In genomic region chr12:66443340-66443739, GRCm38 (mm10) we compare ENCODE assay signal across 18 mouse cellular contexts.
"Had no signal": no experiment of that assay in that cellular context is flagged by ENCODE, and none has a peak within 500 bp of the region (broad histone marks: within the 10 kb centered on the region; RNA-seq: fewer than 3 reads in every experiment).

No protein-coding gene starts in this region.

- DNase-seq: lung, embryonic 14.5 days; lung, postnatal 10 days; lung, postnatal 4 days; midbrain, embryonic 14.5 days; retina, postnatal 1 day; right cerebral cortex, adult 18-20 months; right cerebral cortex, postnatal 25 days; right cerebral cortex, postnatal 4 days; spleen, adult 18-20 months; thymus, adult 18-20 months; thymus, postnatal 14 days; thymus, postnatal 36 days had no signal

- H3K4me3 ChIP-seq: midbrain, embryonic 10.5 days; midbrain, embryonic 12.5 days; myocyte; neural tube, embryonic 13.5 days; neural tube, embryonic 15.5 days had no signal

- H3K36me3 ChIP-seq: midbrain, embryonic 10.5 days; midbrain, embryonic 12.5 days; neural tube, embryonic 13.5 days; neural tube, embryonic 15.5 days had no signal

- H3K27ac ChIP-seq: midbrain, embryonic 10.5 days; midbrain, embryonic 12.5 days; neural tube, embryonic 13.5 days; neural tube, embryonic 15.5 days had no signal

- ATAC-seq: midbrain, embryonic 16.5 days had no signal

- H3K4me2 ChIP-seq: lung, embryonic 14.5 days; midbrain, embryonic 12.5 days; neural tube, embryonic 13.5 days; neural tube, embryonic 15.5 days had no signal

- H3K27me3 ChIP-seq: midbrain, embryonic 12.5 days; neural tube, embryonic 13.5 days; neural tube, embryonic 15.5 days had no signal

- H3K4me1 ChIP-seq: midbrain, embryonic 10.5 days; midbrain, embryonic 12.5 days; neural tube, embryonic 13.5 days; neural tube, embryonic 15.5 days had no signal

- H3K9ac ChIP-seq: lung, embryonic 14.5 days; midbrain, embryonic 12.5 days; neural tube, embryonic 13.5 days; neural tube, embryonic 15.5 days had no signal

- H3K9me3 ChIP-seq: midbrain, embryonic 10.5 days; midbrain, embryonic 12.5 days; neural tube, embryonic 13.5 days; neural tube, embryonic 15.5 days had no signal
